Mouse (Mus musculus) myocyte (in vitro differentiated cells): ENCODE data around the gene Dennd1a. TPM values are rescaled to one million over a fixed set of nuclear protein-coding genes. Genes with fewer than 3 reads are reported as not detected.

Experiments
- H3K27me3 ChIP-seq: one replicate; pipeline ENCODE4 v1.6.1; 2011; ENCODE audit not compliant: control insufficient read depth, insufficient read depth, insufficient read length
- H3K36me3 ChIP-seq: one replicate; pipeline ENCODE4 v1.6.1; 2011; ENCODE audit not compliant: control insufficient read depth, insufficient read depth
- H3K4me2 ChIP-seq: one replicate; pipeline ENCODE4 v1.6.1; 2011; ENCODE audit warnings: low read depth, control low read depth
- H3K4me3 ChIP-seq: one replicate; pipeline ENCODE4 v1.5.1; 2011; ENCODE audit warnings: mild to moderate bottlenecking, control low read depth, moderate library complexity
- H3K79me2 ChIP-seq: one replicate; pipeline ENCODE4 v1.6.1; 2011; ENCODE audit not compliant: control insufficient read depth, insufficient read depth
- H3ac ChIP-seq: one replicate; pipeline ENCODE4 v1.6.1; 2011; ENCODE audit not compliant: control insufficient read depth, insufficient read length
- CEBPB ChIP-seq: IDR thresholded peaks from 2 replicates; pipeline ENCODE4 v1.6.1; 2011; ENCODE audit warnings: mild to moderate bottlenecking, moderate library complexity; ENCODE audit not compliant: poor library complexity, insufficient read depth, severe bottlenecking
- E2F4 ChIP-seq: IDR thresholded peaks from one replicate; pipeline ENCODE4 v1.6.1; 2011; ENCODE audit warnings: mild to moderate bottlenecking, control low read depth, moderate library complexity; ENCODE audit not compliant: insufficient read depth
- MAX ChIP-seq: IDR thresholded peaks from one replicate; pipeline ENCODE4 v1.6.1; 2011; ENCODE audit warnings: low read depth, mild to moderate bottlenecking, control low read depth
- MYOD1 ChIP-seq, 3 experiments: IDR thresholded peaks; one replicate each; pipeline ENCODE4 v1.6.1; 2011; ENCODE audit warnings: control low read depth in 2 of 3, low read depth in 2 of 3, mild to moderate bottlenecking in 2 of 3, moderate library complexity in 1 of 3; ENCODE audit not compliant: insufficient read length in 2 of 3, control insufficient read depth in 1 of 3
- MYOG ChIP-seq, 3 experiments: IDR thresholded peaks; one replicate each; pipeline ENCODE4 v1.6.1; 2011; ENCODE audit warnings: control low read depth in 2 of 3, low read depth in 2 of 3, mild to moderate bottlenecking in 2 of 3; ENCODE audit not compliant: insufficient read length in 2 of 3, control insufficient read depth in 1 of 3, insufficient read depth in 1 of 3
- POLR2A ChIP-seq: IDR thresholded peaks from one replicate; pipeline ENCODE4 v1.6.1; 2011; ENCODE audit warnings: low read depth, mild to moderate bottlenecking, control low read depth, moderate library complexity; ENCODE audit not compliant: insufficient read length
- POLR2AphosphoS2 ChIP-seq: IDR thresholded peaks from one replicate; pipeline ENCODE4 v1.6.1; 2011; ENCODE audit warnings: low read depth, control low read depth; ENCODE audit not compliant: insufficient read length
- REST ChIP-seq: IDR thresholded peaks from one replicate; pipeline ENCODE4 v1.6.1; 2011; ENCODE audit warnings: mild to moderate bottlenecking, control low read depth, moderate library complexity; ENCODE audit not compliant: insufficient read depth, insufficient read length
- SRF ChIP-seq: IDR thresholded peaks from one replicate; pipeline ENCODE4 v1.6.1; 2011; ENCODE audit warnings: low read depth; ENCODE audit not compliant: control insufficient read depth, insufficient read length
- TCF12 ChIP-seq: IDR thresholded peaks from one replicate; pipeline ENCODE4 v1.6.1; 2011; ENCODE audit warnings: mild to moderate bottlenecking, control low read depth; ENCODE audit not compliant: poor library complexity, insufficient read depth, severe bottlenecking
- TCF3 ChIP-seq: IDR thresholded peaks from one replicate; pipeline ENCODE4 v1.6.1; 2011; ENCODE audit warnings: low read depth, control low read depth; ENCODE audit not compliant: insufficient read length
- USF1 ChIP-seq: IDR thresholded peaks from one replicate; pipeline ENCODE4 v1.6.1; 2011; ENCODE audit warnings: low read depth, mild to moderate bottlenecking, control low read depth, moderate library complexity
- polyA plus RNA-seq: library from polyadenylated mRNA; unstranded; fragments of >200 nt; fragmentation: generic; extraction: Trizol; gene quantifications from one replicate; pipeline ENCODE4 v1.2.1, GENCODE M21; 2012; ENCODE audit warnings: missing spikeins

Dennd1a gene
- polyA plus RNA-seq, 1 experiment = 11.3 TPM

DNA sequence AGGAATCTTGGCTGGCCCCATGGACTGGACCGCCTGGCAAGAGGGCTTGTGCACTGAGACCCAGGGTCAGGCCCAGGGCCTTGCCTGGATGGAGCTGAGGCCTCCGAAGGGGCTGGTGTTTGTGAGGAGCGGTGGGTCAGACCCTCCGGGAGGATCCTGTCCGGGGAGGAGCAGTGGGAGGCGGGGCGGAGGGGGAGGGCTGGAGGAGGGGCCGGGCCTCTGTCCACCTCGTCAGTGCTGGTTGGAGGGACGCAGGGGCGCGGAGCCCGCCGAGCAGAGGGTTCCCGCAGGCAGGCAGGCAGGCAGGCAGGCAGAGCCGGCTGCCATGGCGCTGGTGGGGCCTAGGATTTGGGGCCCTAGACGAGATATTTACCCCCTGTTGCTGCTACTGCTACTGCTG is 511.2 kb downstream of the Dennd1a start, which contains the start of gene Crb2:
Gene Crb2 (plus strand): TSS at position 234 of the 400 bp plus-strand sequence.
- Histone ChIP-seq H3K4me2 (no peak within 1 kb of the TSS), H3ac (no peak within 1 kb of the TSS), H3K4me3 (no peak within 1 kb of the TSS), H3K27me3 (peaks cover 8% of the 10 kb centered on the region), H3K79me2 (no peaks in the 10 kb centered on the region), H3K36me3 (no peaks in the 10 kb centered on the region)
- TF ChIP-seq USF1 (no peak), MAX (no peak), SRF (no peak), REST (no peak), POLR2A (no peak), TCF3 (no peak), MYOD1 (IDR thresholded peaks at IDR 0.05; ENCODE audit: control insufficient read depth in 1 of 3, insufficient read length in 2 of 3, low read depth in 2 of 3) (no peak), CEBPB (no peak), E2F4 (no peak), TCF12 (no peak), POLR2AphosphoS2 (no peak), MYOG (IDR thresholded peaks at IDR 0.05; ENCODE audit: control insufficient read depth in 1 of 3, insufficient read depth in 1 of 3, insufficient read length in 2 of 3, low read depth in 2 of 3) (no peak)

DNA sequence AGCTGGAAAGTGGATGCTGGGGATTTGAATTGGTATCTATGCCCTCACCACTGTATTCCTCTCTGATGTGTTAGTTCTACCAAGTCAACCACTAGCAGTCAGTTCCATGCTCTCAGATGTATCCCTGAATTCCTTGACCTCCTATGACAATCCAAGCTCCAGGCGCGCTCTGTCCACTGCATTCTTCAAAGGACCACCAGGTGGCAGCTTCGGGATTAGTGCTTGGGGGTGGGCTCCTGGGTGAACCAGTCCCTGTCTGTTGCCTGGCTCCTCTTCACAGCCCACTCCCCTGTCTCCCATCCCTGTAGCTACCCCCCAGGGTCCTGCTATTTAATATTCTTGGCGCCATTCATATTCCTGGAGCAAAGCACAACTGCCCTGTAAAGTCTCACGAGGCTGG is 512.6 kb downstream of the Dennd1a start:
- Histone ChIP-seq H3ac (no peak overlapping the region), H3K4me3 (no peak overlapping the region), H3K4me2 (no peak overlapping the region), H3K79me2 (no peaks in the 10 kb centered on the region), H3K27me3 (peaks cover 8% of the 10 kb centered on the region), H3K36me3 (no peaks in the 10 kb centered on the region)
- TF ChIP-seq TCF12 (no peak), SRF (no peak), CEBPB (no peak), MAX (no peak), POLR2A (no peak), MYOG (IDR thresholded peaks at IDR 0.05; ENCODE audit: control insufficient read depth in 1 of 3, insufficient read depth in 1 of 3, insufficient read length in 2 of 3, low read depth in 2 of 3) (no peak), MYOD1 (IDR thresholded peaks at IDR 0.05; ENCODE audit: control insufficient read depth in 1 of 3, insufficient read length in 2 of 3, low read depth in 2 of 3) (no peak), E2F4 (no peak)

DNA sequence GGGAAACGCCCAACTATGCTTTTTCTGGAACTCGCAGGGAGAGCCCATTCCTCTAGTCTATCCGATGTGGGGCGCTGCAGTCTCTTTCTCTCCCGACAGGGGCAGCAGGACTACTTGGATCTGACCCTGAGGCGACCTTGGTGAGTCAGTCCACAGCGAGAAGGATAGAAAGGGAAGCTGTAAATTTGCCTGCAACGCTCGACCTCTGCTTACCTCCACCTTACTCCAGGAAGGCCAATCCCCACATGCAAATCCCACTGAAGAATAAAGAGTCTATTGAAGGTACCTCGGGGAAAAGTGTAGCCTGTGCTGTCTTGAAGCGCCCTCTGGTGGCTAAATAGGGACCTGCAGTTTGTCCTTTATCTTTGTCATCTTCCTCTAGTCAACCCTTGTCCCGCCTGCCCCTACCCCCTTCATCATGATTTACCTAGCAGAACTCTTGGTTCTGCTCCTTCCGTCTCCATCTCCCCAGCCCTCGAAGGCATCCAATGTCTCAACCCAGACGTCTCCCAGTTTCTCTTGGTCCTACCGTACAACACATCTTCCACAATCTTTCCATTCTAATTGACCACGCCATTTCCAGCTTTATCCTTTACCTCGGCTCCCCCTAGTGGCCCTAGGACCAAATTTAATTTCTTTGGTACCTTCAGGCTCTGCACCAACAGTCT is 515.4 kb downstream of the Dennd1a start:
- TF ChIP-seq USF1 = no peak
- no peak for TF ChIP-seq MYOG (IDR thresholded peaks at IDR 0.05; ENCODE audit: control insufficient read depth in 1 of 3, insufficient read depth in 1 of 3, insufficient read length in 2 of 3, low read depth in 2 of 3)
- TF ChIP-seq CEBPB = no peak
- no peak for TF ChIP-seq REST
- no peak for TF ChIP-seq POLR2AphosphoS2
- TF ChIP-seq MAX = no peak
- TF ChIP-seq SRF = no peak
- TF ChIP-seq TCF12 = no peak
- TF ChIP-seq E2F4 = no peak
- no peak for TF ChIP-seq POLR2A
- no peak for TF ChIP-seq TCF3
- TF ChIP-seq MYOD1 (IDR thresholded peaks at IDR 0.05; ENCODE audit: control insufficient read depth in 1 of 3, insufficient read length in 2 of 3, low read depth in 2 of 3) = no peak
- H3K4me3 ChIP-seq = peak overlapping the region; percentile 12
- H3K4me2 ChIP-seq = peak overlapping the region; percentile 76
- no peak overlapping the region for H3ac ChIP-seq
- no peaks in the 10 kb centered on the region for H3K36me3 ChIP-seq
- no peaks in the 10 kb centered on the region for H3K27me3 ChIP-seq
- no peaks in the 10 kb centered on the region for H3K79me2 ChIP-seq

DNA sequence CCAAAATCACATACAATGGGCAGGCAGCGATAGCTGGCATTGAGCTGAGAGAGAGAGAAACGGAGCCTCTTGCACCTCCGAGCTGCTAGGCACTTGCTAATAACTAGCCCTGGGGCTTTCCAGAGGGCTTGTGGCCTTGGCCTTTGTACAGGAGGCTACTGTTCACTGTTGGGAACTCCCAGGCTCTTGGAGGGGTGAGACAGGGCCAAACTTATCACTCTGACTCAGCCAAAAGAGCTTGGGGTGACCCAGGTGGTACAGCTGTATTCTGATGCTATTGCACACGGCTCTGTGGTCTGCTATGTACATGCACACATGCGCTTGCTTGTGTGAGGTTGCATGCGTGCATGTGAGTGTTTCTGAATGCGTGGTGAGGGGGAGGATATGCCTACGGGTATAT is 517.4 kb downstream of the Dennd1a start:
- TF ChIP-seq POLR2AphosphoS2 (no peak), REST (no peak), USF1 (no peak), POLR2A (no peak), CEBPB (no peak), TCF12 (no peak), TCF3 (no peak), E2F4 (no peak), SRF (no peak), MYOD1 (IDR thresholded peaks at IDR 0.05; ENCODE audit: control insufficient read depth in 1 of 3, insufficient read length in 2 of 3, low read depth in 2 of 3) (no peak), MAX (no peak), MYOG (IDR thresholded peaks at IDR 0.05; ENCODE audit: control insufficient read depth in 1 of 3, insufficient read depth in 1 of 3, insufficient read length in 2 of 3, low read depth in 2 of 3) (no peak)
- no peaks in the 10 kb centered on the region for H3K79me2 ChIP-seq
- H3ac ChIP-seq = no peak overlapping the region
- no peaks in the 10 kb centered on the region for H3K36me3 ChIP-seq
- peaks cover 3% of the 10 kb centered on the region for H3K27me3 ChIP-seq
- no peak overlapping the region for H3K4me3 ChIP-seq
- no peak overlapping the region for H3K4me2 ChIP-seq
